16 mouse cellular contexts compared by ENCODE assay signal in genomic region chr3:149876553-149876952, GRCm38 (mm10).
DNase-seq lines count a peak whose midpoint lies in the region; ATAC-seq and TF ChIP-seq lines count a peak whose summit lies in the region.
"Had no signal": no experiment of that assay in that cellular context is flagged by ENCODE, and none has a peak within 500 bp of the region (broad histone marks: within the 10 kb centered on the region; RNA-seq: fewer than 3 reads in every experiment).

No protein-coding gene starts in this region.

- TF ChIP-seq CTCF in lung, embryonic 14.5 days (IDR thresholded peaks at IDR 0.05; ENCODE audit: low read depth) = no peak

- 44% methylated on average over 1 of the region's 1 CpGs for WGBS in lung, embryonic 14.5 days

- no peak overlapping the region for H3K4me3 ChIP-seq in lung, embryonic 14.5 days (ENCODE audit: low read depth, low read length)
- H3K4me3 ChIP-seq: forebrain, embryonic 15.5 days; heart, embryonic 13.5 days; hindbrain, embryonic 15.5 days had no signal

- no peak overlapping the region for H3K9ac ChIP-seq in lung, embryonic 14.5 days
- H3K9ac ChIP-seq: forebrain, embryonic 15.5 days; heart, embryonic 13.5 days; hindbrain, embryonic 15.5 days had no signal

- H3K27me3 ChIP-seq in lung, embryonic 14.5 days (ENCODE audit: insufficient read depth, low read length) = no peaks in the 10 kb centered on the region
- H3K27me3 ChIP-seq: forebrain, embryonic 15.5 days; heart, embryonic 13.5 days; hindbrain, embryonic 15.5 days had no signal

- H3K4me2 ChIP-seq in lung, embryonic 14.5 days = no peak overlapping the region
- H3K4me2 ChIP-seq: forebrain, embryonic 15.5 days; heart, embryonic 13.5 days; hindbrain, embryonic 15.5 days had no signal

- H3K4me1 ChIP-seq in lung, embryonic 14.5 days (ENCODE audit: insufficient read depth) = no peaks in the 10 kb centered on the region
- H3K4me1 ChIP-seq: forebrain, embryonic 15.5 days; hindbrain, embryonic 15.5 days had no signal

- H3K27ac ChIP-seq in lung, embryonic 14.5 days (ENCODE audit: low read depth) = no peak overlapping the region
- H3K27ac ChIP-seq: forebrain, embryonic 15.5 days; heart, embryonic 13.5 days; hindbrain, embryonic 15.5 days had no signal

- DNase-seq in lung, embryonic 14.5 days = peak; percentile 22
- DNase-seq in lung, postnatal 4 days = no peak
- DNase-seq in lung, postnatal 10 days = peak; percentile 1
- DNase-seq in lung, postnatal 25 days (ENCODE audit: low spot score) = no peak
- DNase-seq in forelimb bud, embryonic 11.5 days (ENCODE audit: low read depth, low spot score) = peak; percentile 1
- no peak for DNase-seq in left cerebral cortex, postnatal 36 days (ENCODE audit: low spot score in 2 of 2)
- DNase-seq: adrenal gland, postnatal 10 days; cerebellum, adult 11-12 months; cerebellum, adult 9-10 months; cerebellum, postnatal 36 days; gastrocnemius, postnatal 25 days; heart, postnatal 36 days had no signal

- H3K36me3 ChIP-seq in lung, embryonic 14.5 days (ENCODE audit: insufficient read depth) = no peaks in the 10 kb centered on the region
- H3K36me3 ChIP-seq: forebrain, embryonic 15.5 days; heart, embryonic 13.5 days; hindbrain, embryonic 15.5 days had no signal

- 0 out of 2 replicates have a peak, but pooled peaks have one; percentile 24 for ATAC-seq in lung, embryonic 14.5 days (ENCODE audit: insufficient read depth)
- no peak for ATAC-seq in frontal cortex, adult (ENCODE audit: low TSS enrichment)
- ATAC-seq: forebrain, embryonic 15.5 days had no signal

- no peaks in the 10 kb centered on the region for H3K9me3 ChIP-seq in lung, embryonic 14.5 days (ENCODE audit: low read depth, low read length)
- H3K9me3 ChIP-seq: forebrain, embryonic 15.5 days; heart, embryonic 13.5 days; hindbrain, embryonic 15.5 days had no signal

- intact Hi-C loops in left cerebral cortex, postnatal 36 days (cut with DNase I) = no loop called here

Comparison
In these comparisons a context has a peak if more than half of its experiments do, and no peak if none do; other contexts are left out.
1. DNase-seq: peak in lung, embryonic 14.5 days (single experiment), lung, postnatal 10 days (single experiment) and forelimb bud, embryonic 11.5 days (single experiment); none in lung, postnatal 4 days (0 of 2), lung, postnatal 25 days (single experiment) and left cerebral cortex, postnatal 36 days (0 of 2).